Mouse (Mus musculus): ENCODE data around the gene Ggcx. TPM values are rescaled to one million over a fixed set of nuclear protein-coding genes. Genes with fewer than 3 reads are reported as not detected.
A peak's percentile ranks its signal among the peaks of the same experiment; 100 is the strongest.

Ggcx gene
- polyA plus RNA-seq, 1 experiment from 2014 or later: 36.0 TPM

DNA sequence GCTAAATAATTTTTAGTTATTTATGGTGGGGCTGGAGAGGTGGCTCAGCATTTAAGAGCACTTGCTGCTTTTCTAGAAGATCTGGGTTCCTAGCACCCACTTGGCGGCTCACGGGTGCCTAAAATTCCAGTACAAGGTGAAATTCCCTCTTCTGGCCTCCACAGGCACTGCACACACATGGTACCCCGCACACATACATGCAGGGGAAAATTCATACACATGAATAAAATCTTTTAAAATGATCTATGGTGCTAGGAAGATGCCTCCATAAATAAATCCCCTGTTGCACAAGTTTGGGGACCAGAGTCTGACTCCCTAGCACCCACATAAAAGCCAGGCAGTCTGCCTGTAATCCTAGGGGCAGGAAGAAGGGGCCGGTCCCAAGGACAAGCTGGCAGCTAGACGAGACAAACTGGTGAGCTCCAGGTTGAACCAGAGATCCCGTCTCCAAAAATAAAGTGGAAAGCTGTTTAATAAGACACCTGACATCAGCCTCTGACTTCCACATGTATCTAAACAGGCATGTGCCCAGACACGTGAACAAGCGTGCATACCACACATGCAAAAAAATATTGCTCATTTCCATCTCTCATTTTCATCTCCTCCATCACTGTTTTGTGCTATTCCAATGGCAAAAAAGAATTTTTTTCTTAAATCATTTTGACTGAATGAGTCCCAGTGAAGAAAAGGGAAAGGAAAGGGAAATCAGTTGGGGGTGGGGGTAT, 35.4 kb upstream of the Ggcx start:
- peak overlapping the region; percentile 57 for H3K4me3 ChIP-seq (replicated peaks)
- 86% methylated on average over 8 of the region's 8 CpGs for WGBS
- peaks cover 13% of the 10 kb centered on the region for H3K4me1 ChIP-seq
- H3K27ac ChIP-seq: peak overlapping the region; percentile 77; the same call in 1 of the 2 replicates
- ATAC-seq (replicated peaks; ENCODE audit: low FRiP score): no peak
- H3K36me3 ChIP-seq: no peaks in the 10 kb centered on the region
- H3K4me2 ChIP-seq: peak overlapping the region; percentile 78
- no peaks in the 10 kb centered on the region for H3K9me3 ChIP-seq (replicated peaks)
- H3K9ac ChIP-seq: no peak overlapping the region
- H3K27me3 ChIP-seq: peaks cover 15% of the 10 kb centered on the region

DNA sequence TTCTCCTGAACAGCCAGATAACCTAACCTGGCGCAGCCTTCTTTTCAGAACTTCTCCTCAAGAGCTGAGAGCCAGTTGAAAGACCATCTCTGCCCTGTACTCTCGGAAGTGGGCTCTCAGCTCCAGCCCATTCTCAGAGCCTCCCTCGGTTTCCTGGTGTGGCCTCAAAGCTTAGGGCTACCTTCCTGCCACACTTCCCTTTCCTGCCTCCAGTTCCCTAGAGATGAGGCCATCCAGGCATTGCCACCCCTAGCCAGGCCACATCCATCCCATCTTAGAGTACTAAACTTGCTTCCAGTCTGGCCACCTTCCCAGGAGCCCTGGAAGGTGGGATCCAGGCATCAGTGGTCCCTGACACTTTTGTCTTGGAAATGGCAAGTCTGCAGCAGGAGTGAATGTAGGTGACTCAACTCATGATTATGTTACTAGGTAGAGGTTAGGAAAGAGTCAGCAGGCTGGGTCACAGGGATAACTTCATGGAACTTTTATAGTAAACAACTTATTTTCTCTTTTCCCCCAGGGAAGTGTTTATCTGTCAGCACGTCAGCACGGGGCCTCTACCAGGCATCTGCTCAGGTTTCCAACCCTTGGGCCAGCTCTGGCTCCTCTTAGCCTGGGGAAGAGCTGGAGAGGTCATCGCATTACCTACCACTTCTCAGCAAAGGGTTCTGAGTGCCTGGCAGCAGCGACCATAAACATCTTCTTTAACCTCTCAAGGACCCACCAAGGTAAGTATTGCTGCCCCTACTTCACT, 34.6 kb upstream of the Ggcx start:
- Histone ChIP-seq H3K27me3 (peaks cover 15% of the 10 kb centered on the region), H3K36me3 (peaks cover 7% of the 10 kb centered on the region), H3K4me1 (peaks cover 9% of the 10 kb centered on the region), H3K4me2 (peak overlapping the region; percentile 78), H3K27ac (peak overlapping the region; percentile 77), H3K9me3 (replicated peaks) (no peaks in the 10 kb centered on the region), H3K4me3 (replicated peaks) (peak overlapping the region; percentile 57), H3K9ac (peak overlapping the region; percentile 39; the same call in 1 of the 2 replicates)
- 34% methylated on average over 7 of the region's 7 CpGs for WGBS
- peak; percentile 3; the same call in 1 of the 2 replicates for ATAC-seq (replicated peaks; ENCODE audit: low FRiP score)

DNA sequence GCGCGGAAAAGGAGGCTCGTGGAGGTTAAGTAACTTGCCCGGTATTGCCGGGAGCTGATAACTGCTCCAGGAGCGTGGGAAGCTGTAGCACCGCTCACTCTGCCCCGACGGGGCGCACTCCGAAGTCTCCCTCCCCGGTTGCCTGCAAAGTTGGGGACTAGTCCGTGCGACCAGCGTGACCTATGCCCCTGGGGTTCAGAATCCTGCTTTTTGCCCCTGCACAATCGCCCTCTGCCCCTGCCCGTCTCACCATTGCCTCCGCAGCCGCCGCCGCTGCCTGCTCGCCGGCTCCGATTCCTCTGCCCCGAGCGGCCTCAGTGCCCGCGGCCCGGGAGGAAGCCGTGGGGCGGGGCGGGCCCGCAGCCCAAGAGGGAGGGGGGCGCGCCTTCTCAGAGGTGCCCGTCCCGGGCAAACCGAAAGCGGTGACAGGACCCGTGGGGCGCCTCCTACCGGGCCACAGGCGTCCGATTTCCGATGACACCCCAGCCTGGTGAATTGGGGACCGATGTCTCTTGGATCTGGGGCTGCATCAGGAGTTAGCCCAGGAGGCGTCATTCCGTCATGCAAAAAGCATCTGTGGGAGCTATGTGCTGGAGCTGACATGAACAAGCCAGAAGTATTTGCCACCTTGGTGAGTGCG, 33.9 kb upstream of the Ggcx start, which contains the start of gene Vamp5:
Vamp5 (minus strand) TSS at position 338 of the 640 bp plus-strand sequence.
- ATAC-seq (replicated peaks; ENCODE audit: low FRiP score): peak; percentile 88
- Histone ChIP-seq H3K4me1 (peaks cover 9% of the 10 kb centered on the region), H3K9ac (peak within 1 kb of the TSS; percentile 39), H3K9me3 (replicated peaks) (no peaks in the 10 kb centered on the region), H3K27me3 (peaks cover 15% of the 10 kb centered on the region), H3K4me2 (peak within 1 kb of the TSS; percentile 78), H3K4me3 (replicated peaks) (peak within 1 kb of the TSS; percentile 57), H3K36me3 (peaks cover 14% of the 10 kb centered on the region), H3K27ac (peak within 1 kb of the TSS; percentile 77)
- 1% methylated on average over 49 of the region's 49 CpGs for WGBS

DNA sequence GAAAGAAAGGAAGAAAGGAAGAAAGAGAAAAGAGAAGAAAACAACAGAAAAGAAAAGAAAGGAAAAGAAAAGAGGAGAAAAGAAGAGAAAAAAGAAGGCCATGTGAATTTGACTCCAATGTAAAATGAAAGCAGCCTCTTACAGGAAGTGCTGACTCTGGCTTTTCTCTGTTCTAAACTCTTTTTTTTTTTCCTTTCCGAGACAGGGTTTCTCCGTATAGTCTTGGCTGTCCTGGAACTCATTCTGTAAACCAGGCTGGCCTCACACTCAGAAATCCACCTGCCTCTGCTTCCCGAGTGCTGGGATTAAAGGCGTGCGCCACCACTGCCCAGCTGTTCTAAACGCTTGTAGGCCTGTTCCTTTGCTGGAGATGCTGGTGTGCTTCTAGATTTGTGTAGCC, 31.6 kb upstream of the Ggcx start:
- Histone ChIP-seq H3K9me3 (replicated peaks) (no peaks in the 10 kb centered on the region), H3K4me2 (no peak overlapping the region), H3K9ac (no peak overlapping the region), H3K4me3 (replicated peaks) (no peak overlapping the region), H3K4me1 (peaks cover 11% of the 10 kb centered on the region), H3K27ac (no peak overlapping the region), H3K27me3 (peaks cover 15% of the 10 kb centered on the region), H3K36me3 (peaks cover 32% of the 10 kb centered on the region)
- 82% methylated on average over 6 of the region's 6 CpGs for WGBS
- no peak for ATAC-seq (replicated peaks; ENCODE audit: low FRiP score)

DNA sequence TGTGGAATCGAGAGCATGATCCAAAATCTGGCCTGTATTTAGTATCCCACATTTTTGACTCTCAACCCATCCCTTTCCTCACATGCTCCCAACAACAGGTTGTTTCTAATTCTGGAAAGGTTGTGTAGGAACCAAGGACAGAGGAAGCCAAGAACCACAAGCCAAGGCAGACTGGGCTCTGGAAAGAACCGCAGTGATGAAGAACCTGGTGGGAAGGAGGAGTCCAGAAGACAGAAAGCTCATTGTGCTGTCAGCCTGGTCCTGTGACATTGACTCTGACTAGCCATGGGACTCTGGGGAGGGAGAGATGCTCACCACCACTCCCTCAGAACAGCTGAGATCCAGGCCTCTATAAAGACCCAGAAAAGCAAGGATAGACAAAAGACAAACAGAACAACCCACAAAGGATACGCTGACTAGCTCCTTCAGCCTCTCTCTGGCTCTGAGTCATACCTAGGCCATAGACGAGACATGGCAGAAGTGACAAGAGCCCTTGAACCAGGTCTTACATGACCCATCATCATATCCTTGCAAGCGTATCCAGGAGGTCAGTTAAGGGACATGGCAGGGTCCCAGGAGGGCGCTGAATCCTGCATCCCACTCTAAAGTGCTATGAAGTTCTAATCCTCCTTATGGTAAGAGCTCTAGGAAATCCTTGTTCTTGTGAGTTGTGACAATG, 30.8 kb upstream of the Ggcx start:
- Histone ChIP-seq H3K4me2 (no peak overlapping the region), H3K4me1 (peaks cover 19% of the 10 kb centered on the region), H3K9me3 (replicated peaks) (no peaks in the 10 kb centered on the region), H3K27me3 (peaks cover 15% of the 10 kb centered on the region), H3K27ac (no peak overlapping the region), H3K4me3 (replicated peaks) (no peak overlapping the region), H3K36me3 (peaks cover 37% of the 10 kb centered on the region), H3K9ac (no peak overlapping the region)
- ATAC-seq (replicated peaks; ENCODE audit: low FRiP score): no peak
- WGBS: 88% methylated on average over 6 of the region's 6 CpGs

DNA sequence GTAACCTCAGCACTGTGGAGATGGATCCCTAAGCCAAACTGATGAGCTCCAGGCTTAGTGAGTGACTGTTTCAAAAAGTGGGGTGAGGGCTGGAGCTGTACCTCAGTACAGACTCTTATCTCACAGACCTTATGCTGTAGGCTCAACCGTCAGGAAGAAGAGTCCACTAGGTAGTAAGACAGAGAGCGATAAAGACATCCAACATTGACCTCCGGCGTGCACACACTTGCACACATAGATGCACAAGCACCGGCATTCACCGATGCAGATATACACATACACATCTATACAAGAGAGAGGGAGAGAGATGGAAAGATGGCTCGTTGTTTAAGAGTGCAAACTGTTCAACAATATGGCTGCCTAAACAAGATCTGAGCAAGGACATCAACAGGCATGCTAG, 30.2 kb upstream of the Ggcx start:
- Histone ChIP-seq H3K27me3 (peaks cover 12% of the 10 kb centered on the region), H3K4me2 (no peak overlapping the region), H3K27ac (no peak overlapping the region), H3K4me1 (peaks cover 25% of the 10 kb centered on the region), H3K36me3 (peaks cover 37% of the 10 kb centered on the region), H3K4me3 (replicated peaks) (no peak overlapping the region), H3K9me3 (replicated peaks) (no peaks in the 10 kb centered on the region), H3K9ac (no peak overlapping the region)
- 95% methylated on average over 7 of the region's 7 CpGs for WGBS
- no peak for ATAC-seq (replicated peaks; ENCODE audit: low FRiP score)

DNA sequence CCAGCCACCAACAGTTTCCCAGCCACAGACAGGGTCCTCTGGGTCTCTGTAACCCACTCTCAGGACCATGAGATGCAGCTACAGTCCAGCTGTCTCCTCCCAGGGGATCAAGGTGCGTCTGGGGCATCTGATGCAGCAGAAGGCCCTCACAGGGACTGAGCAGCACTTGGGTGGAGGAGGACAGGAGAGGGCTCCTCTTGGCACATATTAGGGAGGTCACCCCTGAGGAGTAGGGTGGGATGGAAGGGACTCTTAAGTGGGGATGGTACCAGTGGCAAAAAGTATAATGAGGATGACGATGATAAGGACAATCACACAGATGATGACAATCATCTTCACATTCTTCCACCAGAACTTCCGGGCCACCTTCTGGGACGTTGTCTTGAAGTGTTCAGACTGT, 28.9 kb upstream of the Ggcx start:
- WGBS: 88% methylated on average over 4 of the region's 4 CpGs
- H3K27ac ChIP-seq: no peak overlapping the region
- H3K36me3 ChIP-seq: peaks cover 37% of the 10 kb centered on the region
- no peak overlapping the region for H3K4me3 ChIP-seq (replicated peaks)
- ATAC-seq (replicated peaks; ENCODE audit: low FRiP score): no peak
- no peaks in the 10 kb centered on the region for H3K9me3 ChIP-seq (replicated peaks)
- no peak overlapping the region for H3K9ac ChIP-seq
- peaks cover 31% of the 10 kb centered on the region for H3K4me1 ChIP-seq
- H3K4me2 ChIP-seq: no peak overlapping the region
- H3K27me3 ChIP-seq: no peaks in the 10 kb centered on the region

DNA sequence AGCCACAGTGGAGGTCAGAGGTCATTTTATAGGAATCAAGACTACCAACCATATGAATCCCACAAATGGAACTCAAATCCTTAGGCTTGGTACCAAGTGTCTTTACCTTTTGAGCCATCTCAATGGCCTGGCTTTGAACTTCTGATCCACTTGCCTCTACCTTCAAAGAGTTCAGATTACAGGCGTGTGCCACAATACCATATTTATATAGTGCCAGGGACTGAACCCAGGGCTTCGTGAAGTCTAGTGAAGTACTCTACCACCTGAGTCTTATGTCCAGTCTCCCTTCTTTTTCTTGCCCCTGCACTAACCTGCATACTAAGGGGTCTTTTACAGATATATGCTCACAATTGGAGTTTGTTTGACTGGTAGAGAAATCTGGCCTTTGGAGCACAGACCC, 27.5 kb upstream of the Ggcx start:
- Histone ChIP-seq H3K9me3 (replicated peaks) (no peaks in the 10 kb centered on the region), H3K36me3 (peaks cover 37% of the 10 kb centered on the region), H3K4me2 (no peak overlapping the region), H3K4me3 (replicated peaks) (no peak overlapping the region), H3K4me1 (peaks cover 39% of the 10 kb centered on the region), H3K27ac (no peak overlapping the region), H3K27me3 (no peaks in the 10 kb centered on the region), H3K9ac (no peak overlapping the region)
- no peak for ATAC-seq (replicated peaks; ENCODE audit: low FRiP score)
- WGBS: 88% methylated on average over 2 of the region's 2 CpGs

DNA sequence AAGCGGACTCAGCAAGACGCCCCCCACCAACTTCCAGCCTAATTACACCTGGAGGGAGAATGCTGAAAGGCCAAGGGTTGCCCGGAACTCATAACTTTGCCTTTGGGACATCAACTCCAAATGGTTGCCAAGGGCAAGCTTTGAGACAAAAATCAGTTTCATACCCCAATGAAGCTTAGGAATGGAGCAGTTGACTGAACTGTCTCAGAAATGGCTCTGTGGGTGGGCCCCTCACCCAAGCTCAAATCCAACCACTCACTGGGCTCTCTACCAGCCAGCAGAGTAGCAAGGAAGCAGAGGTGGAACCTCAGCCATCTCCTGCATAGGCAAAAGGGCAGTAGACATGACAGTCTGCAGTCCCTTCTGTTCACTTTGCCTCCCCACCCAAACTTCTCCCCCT, 26.3 kb upstream of the Ggcx start:
- no peak overlapping the region for H3K9ac ChIP-seq
- H3K27me3 ChIP-seq: no peaks in the 10 kb centered on the region
- ATAC-seq (replicated peaks; ENCODE audit: low FRiP score): no peak
- H3K4me1 ChIP-seq: peaks cover 43% of the 10 kb centered on the region
- 0 out of 2 replicates have a peak overlapping the region, but pooled peaks have one; percentile 3 for H3K4me3 ChIP-seq (replicated peaks)
- peaks cover 37% of the 10 kb centered on the region for H3K36me3 ChIP-seq
- H3K9me3 ChIP-seq (replicated peaks): no peaks in the 10 kb centered on the region
- 0 out of 2 replicates have a peak overlapping the region, but pooled peaks have one; percentile 65 for H3K4me2 ChIP-seq
- 68% methylated on average over 3 of the region's 3 CpGs for WGBS
- 0 out of 2 replicates have a peak overlapping the region, but pooled peaks have one; percentile 32 for H3K27ac ChIP-seq

DNA sequence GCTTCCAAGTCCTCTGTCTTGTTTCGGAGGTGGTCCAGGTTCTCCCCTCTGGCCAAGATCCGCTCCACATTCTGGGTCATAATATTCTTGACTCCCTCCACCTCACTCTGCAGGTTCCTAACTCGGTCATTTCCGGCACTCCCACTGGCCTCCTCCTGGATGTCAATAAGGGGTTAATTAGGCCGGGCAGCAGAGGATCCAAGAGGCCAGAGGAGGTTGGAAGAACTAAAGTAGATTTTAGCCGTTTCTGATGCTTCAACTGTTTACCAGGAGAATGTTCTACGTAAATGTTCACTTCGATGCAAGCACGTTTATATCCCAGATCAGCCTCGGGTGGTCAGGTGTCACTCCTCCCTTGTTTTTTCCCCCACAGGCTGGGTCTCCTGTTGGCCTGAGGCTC, 25.8 kb upstream of the Ggcx start:
- no peaks in the 10 kb centered on the region for H3K9me3 ChIP-seq (replicated peaks)
- 53% methylated on average over 10 of the region's 10 CpGs for WGBS
- H3K4me3 ChIP-seq (replicated peaks): 0 out of 2 replicates have a peak overlapping the region, but pooled peaks have one; percentile 3
- peaks cover 37% of the 10 kb centered on the region for H3K36me3 ChIP-seq
- H3K4me2 ChIP-seq: peak overlapping the region; percentile 65; the same call in 1 of the 2 replicates
- no peak for ATAC-seq (replicated peaks; ENCODE audit: low FRiP score)
- H3K27me3 ChIP-seq: no peaks in the 10 kb centered on the region
- no peak overlapping the region for H3K9ac ChIP-seq
- H3K27ac ChIP-seq: no peak overlapping the region
- H3K4me1 ChIP-seq: peaks cover 43% of the 10 kb centered on the region

DNA sequence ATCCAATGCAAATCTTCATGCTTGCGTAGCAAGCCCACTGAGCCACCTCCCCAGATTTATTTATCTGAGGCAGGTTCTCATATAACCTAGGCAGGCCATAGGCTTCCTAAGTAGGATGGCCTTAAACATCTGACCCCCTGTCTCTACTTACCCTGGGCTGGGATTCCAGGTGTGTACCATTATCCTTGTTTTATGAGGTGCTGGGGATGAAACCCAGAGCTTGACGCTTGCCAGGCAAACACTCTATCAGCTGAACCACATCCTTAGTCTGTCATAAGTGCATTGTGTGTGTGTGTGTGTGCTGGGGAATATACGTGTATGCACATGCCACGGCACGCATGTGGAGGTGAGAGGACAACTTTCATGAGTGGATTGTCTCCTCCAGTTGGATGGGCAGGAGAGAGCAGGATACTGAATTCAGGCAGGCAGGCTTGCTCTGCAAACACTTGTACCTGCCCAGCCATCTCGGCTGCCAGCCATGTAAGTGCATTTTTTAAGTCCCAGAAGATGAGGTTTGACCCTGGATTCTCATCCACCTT, 25.2 kb upstream of the Ggcx start:
- peak overlapping the region; percentile 96; the same call in 1 of the 2 replicates for H3K27ac ChIP-seq
- H3K27me3 ChIP-seq: no peaks in the 10 kb centered on the region
- 75% methylated on average over 6 of the region's 6 CpGs for WGBS
- H3K4me2 ChIP-seq: peak overlapping the region; percentile 65
- no peak for ATAC-seq (replicated peaks; ENCODE audit: low FRiP score)
- peak overlapping the region; percentile 51 for H3K4me3 ChIP-seq (replicated peaks)
- peaks cover 43% of the 10 kb centered on the region for H3K4me1 ChIP-seq
- peak overlapping the region; percentile 67; the same call in 1 of the 2 replicates for H3K9ac ChIP-seq
- H3K36me3 ChIP-seq: peaks cover 36% of the 10 kb centered on the region
- H3K9me3 ChIP-seq (replicated peaks): no peaks in the 10 kb centered on the region

Measured in kidney, embryonic 15.5 days (tissue).